Mouse (Mus musculus) lung, embryonic 14.5 days (tissue): ENCODE measurements around the gene Il12rb1. TPM values are rescaled to one million over a fixed set of nuclear protein-coding genes. Genes with fewer than 3 reads are reported as not detected.
A peak's percentile ranks its signal among the peaks of the same experiment; 100 is the strongest.

ENCODE experiments used
- ATAC-seq: fragments of 200-750 bp; cut with Nextera tagmentation; 2 replicates; pipeline ENCODE4 v1.8.0; 2017; ENCODE audit warnings: mild to moderate bottlenecking, moderate TSS enrichment, moderate library complexity; ENCODE audit not compliant: insufficient read depth
- DNase-seq: peaks from one replicate; pipeline ENCODE4 v3.0.0-alpha.2; 2015
- H3K27ac ChIP-seq: fragments of 300-500 bp; sonication (generic); 2 replicates; pipeline ENCODE4 v1.5.1; 2014; ENCODE audit warnings: low read depth, mild to moderate bottlenecking, moderate library complexity
- H3K27me3 ChIP-seq: fragments of 300-500 bp; sonication (generic); 2 replicates; pipeline ENCODE4 v1.6.1; 2014; ENCODE audit warnings: low read length, control low read depth; ENCODE audit not compliant: insufficient read depth
- H3K36me3 ChIP-seq: fragments of 300-500 bp; sonication (generic); 2 replicates; pipeline ENCODE4 v1.6.1; 2014; ENCODE audit warnings: control low read depth; ENCODE audit not compliant: insufficient read depth
- H3K4me1 ChIP-seq: fragments of 300-500 bp; sonication (generic); 2 replicates; pipeline ENCODE4 v1.6.1; 2014; ENCODE audit warnings: antibody characterized with exemption, control low read depth; ENCODE audit not compliant: insufficient read depth
- H3K4me2 ChIP-seq: fragments of 300-500 bp; sonication (generic); 2 replicates; pipeline ENCODE4 v1.6.1; 2014; ENCODE audit warnings: mild to moderate bottlenecking
- H3K4me3 ChIP-seq: fragments of 300-500 bp; sonication (generic); 2 replicates; pipeline ENCODE4 v1.5.1; 2014; ENCODE audit warnings: low read depth, low read length
- H3K9ac ChIP-seq: fragments of 300-500 bp; sonication (generic); 2 replicates; pipeline ENCODE4 v1.6.1; 2014
- H3K9me3 ChIP-seq: fragments of 300-500 bp; sonication (generic); 2 replicates; pipeline ENCODE4 v1.6.1; 2016; ENCODE audit warnings: low read depth, low read length, control low read depth
- CTCF ChIP-seq: IDR thresholded peaks from 2 replicates; pipeline ENCODE4 v1.5.1; 2016; ENCODE audit warnings: antibody characterized with exemption, low read depth
- whole genome bisulfite sequencing: fragments of 180-500 bp; shearing (Covaris S2); extraction: QIAGEN DNeasy Blood & Tissue Kit; methylation state at CpG from one replicate; pipeline ENCODE4 v1.1.7; 2014; 5-methylcytosine and 5-hydroxymethylcytosine counted together
- polyA plus RNA-seq: library from polyadenylated mRNA; unstranded; fragments of >200 nt; fragmentation: Nextera tagmentation; extraction: Ambion mirVana; gene quantifications from 2 replicates; pipeline ENCODE4 v1.2.1, GENCODE M21; 2014

Gene Il12rb1
- polyA plus RNA-seq, 1 experiment from 2014 or later: 0.17 TPM

DNA sequence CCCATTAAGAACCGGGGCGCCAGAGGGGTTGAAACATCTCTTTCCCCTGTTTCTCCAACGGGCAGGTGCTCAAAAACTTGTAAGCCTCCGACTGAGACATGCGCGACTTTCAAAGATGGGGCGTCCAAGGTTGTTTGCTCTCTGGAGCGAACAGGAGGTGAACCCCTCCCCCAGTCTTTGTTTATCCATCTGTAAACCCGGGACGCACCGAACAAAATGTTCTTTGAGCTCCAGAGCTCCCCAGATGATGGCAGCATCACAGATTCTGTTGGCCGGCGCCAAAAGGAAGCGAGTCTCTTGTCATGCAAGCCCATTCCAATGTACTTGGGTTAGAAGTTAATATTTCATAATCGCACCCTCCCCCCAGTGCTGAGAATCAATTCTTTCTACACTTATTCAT, 10.0 kb upstream of the Il12rb1 start:
- Histone ChIP-seq H3K27me3 (peaks cover 25% of the 10 kb centered on the region), H3K4me3 (peak overlapping the region; percentile 52), H3K9me3 (no peaks in the 10 kb centered on the region), H3K4me1 (0 out of 2 replicates have a peak, but pooled peaks cover 4% of the 10 kb centered on the region), H3K36me3 (no peaks in the 10 kb centered on the region), H3K9ac (no peak overlapping the region), H3K4me2 (peak overlapping the region; percentile 91), H3K27ac (no peak overlapping the region)
- 9% methylated on average over 15 of the region's 15 CpGs for WGBS
- no peak for TF ChIP-seq CTCF
- DNase-seq (peak; percentile 27), ATAC-seq (no peak)

DNA sequence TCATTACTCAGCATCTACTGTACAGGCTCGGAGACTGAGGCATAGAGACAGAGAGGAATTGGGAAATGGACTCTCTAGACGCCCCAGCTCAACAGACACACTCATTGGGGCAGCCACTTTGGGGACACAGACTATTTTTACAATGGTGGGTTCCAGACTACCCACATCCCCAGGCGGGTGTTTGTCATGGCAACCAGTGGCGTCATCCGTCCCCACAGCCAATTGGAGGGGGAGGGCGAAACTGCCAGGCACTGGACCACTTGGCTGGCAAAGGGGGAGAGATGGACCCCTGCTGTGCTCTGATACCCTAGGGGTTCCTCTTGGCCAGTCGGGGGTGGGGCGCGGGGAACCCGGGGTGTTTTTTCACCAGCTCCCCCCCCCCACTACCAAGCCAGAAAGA, 7.6 kb upstream of the Il12rb1 start:
- TF ChIP-seq CTCF: no peak
- 59% methylated on average over 10 of the region's 10 CpGs for WGBS
- peaks cover 9% of the 10 kb centered on the region; the same call in 1 of the 2 replicates for H3K4me1 ChIP-seq
- no peak overlapping the region for H3K27ac ChIP-seq
- no peaks in the 10 kb centered on the region for H3K9me3 ChIP-seq
- no peak overlapping the region for H3K4me2 ChIP-seq
- ATAC-seq (no peak), DNase-seq (no peak)
- no peaks in the 10 kb centered on the region for H3K36me3 ChIP-seq
- H3K27me3 ChIP-seq: peaks cover 37% of the 10 kb centered on the region
- H3K4me3 ChIP-seq: no peak overlapping the region
- H3K9ac ChIP-seq: no peak overlapping the region

DNA sequence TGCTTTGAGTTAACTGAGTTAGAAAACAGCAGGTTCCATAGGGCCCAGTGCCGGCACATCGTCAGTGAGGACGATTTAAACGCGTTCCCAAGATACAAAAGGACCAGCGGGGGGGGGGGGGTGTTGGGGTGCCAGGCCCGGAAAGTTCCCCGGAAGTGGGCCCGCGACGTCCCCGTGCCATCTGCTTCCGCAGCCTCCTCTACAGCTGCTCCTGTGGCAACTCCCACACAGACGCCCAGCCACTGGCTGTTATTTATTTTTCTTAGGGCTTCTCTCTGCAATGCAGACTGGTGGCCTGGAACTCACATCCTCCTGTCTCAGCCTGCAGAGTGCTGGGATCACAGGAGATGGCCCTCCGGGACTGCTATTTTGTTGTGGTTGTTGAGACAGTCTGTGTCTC, 7.1 kb upstream of the Il12rb1 start:
- DNase-seq (no peak), ATAC-seq (no peak)
- Histone ChIP-seq H3K36me3 (no peaks in the 10 kb centered on the region), H3K4me1 (peaks cover 9% of the 10 kb centered on the region; the same call in 1 of the 2 replicates), H3K4me2 (no peak overlapping the region), H3K27ac (no peak overlapping the region), H3K4me3 (no peak overlapping the region), H3K9ac (no peak overlapping the region), H3K27me3 (peaks cover 37% of the 10 kb centered on the region), H3K9me3 (no peaks in the 10 kb centered on the region)
- 17% methylated on average over 14 of the region's 15 CpGs for WGBS
- no peak for TF ChIP-seq CTCF

DNA sequence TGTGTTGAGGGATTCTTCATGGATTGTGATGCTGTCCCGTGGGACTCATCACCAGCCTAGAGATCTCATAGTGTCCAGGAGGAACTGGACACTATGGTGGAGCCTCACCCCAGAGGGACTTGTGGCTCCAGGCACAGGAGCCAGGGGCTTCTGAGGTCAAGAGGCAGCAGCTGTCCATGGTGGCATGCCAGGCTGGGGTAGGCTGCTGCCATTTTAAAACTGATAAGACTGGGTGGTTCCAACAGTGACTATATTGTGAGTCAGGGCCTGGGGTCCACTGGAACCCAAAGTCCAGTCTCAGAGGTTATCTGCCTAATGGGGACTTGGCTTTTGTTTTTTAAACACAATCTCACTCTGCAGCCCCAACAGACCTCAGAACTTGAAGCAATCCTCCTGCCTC, 6.4 kb upstream of the Il12rb1 start:
- no peak for ATAC-seq

DNA sequence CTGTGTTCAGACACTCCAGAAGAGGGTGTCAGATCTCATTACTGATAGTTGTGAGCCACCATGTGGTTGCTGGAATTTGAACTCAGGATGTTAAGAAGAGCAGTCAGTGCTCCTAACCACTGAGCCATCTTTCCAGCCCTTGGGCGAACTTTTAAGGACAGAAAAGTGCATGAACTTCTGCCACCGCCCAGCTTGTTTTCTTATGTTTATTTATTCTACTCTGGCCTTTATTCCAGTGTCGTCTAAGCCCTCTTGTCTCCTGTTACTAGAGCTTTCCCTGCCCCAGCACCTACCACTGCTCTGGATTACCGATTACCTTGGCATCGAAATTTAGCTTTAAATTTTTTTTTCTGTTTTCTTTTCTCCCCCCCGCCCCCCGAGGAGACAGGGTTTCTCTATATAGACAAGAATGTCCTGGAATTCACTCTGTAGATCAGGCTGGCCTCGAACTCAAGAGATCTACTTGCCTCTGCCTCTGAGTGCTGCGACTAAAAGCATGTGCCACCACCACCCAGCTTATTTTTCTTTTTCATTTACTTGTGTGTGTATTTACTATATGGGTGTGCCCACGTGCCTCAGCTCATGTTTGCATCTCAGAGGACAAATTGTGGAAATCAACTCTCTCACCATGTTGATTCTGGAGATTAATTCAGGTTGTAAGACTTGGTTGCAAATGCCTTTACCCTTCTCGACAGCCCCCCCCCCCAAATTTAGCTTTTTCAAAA, 5.3 kb upstream of the Il12rb1 start:
- TF ChIP-seq CTCF: no peak
- Histone ChIP-seq H3K27ac (no peak overlapping the region), H3K4me2 (no peak overlapping the region; the same call in 1 of the 2 replicates), H3K9ac (no peak overlapping the region), H3K36me3 (no peaks in the 10 kb centered on the region), H3K4me1 (peaks cover 6% of the 10 kb centered on the region; the same call in 1 of the 2 replicates), H3K4me3 (no peak overlapping the region; the same call in 1 of the 2 replicates), H3K27me3 (peaks cover 33% of the 10 kb centered on the region), H3K9me3 (no peaks in the 10 kb centered on the region)
- ATAC-seq (no peak), DNase-seq (no peak)
- WGBS: 49% methylated on average over 11 of the region's 11 CpGs

More for the DNA sequence above, 6.4 kb upstream of the Il12rb1 start:
- Histone ChIP-seq H3K27ac (no peak overlapping the region), H3K9ac (no peak overlapping the region), H3K36me3 (no peaks in the 10 kb centered on the region), H3K4me1 (peaks cover 9% of the 10 kb centered on the region; the same call in 1 of the 2 replicates), H3K9me3 (no peaks in the 10 kb centered on the region), H3K27me3 (peaks cover 37% of the 10 kb centered on the region), H3K4me3 (no peak overlapping the region), H3K4me2 (no peak overlapping the region)
- DNase-seq: no peak
- no peak for TF ChIP-seq CTCF
- WGBS: 71% methylated on average over 1 of the region's 1 CpGs

DNA sequence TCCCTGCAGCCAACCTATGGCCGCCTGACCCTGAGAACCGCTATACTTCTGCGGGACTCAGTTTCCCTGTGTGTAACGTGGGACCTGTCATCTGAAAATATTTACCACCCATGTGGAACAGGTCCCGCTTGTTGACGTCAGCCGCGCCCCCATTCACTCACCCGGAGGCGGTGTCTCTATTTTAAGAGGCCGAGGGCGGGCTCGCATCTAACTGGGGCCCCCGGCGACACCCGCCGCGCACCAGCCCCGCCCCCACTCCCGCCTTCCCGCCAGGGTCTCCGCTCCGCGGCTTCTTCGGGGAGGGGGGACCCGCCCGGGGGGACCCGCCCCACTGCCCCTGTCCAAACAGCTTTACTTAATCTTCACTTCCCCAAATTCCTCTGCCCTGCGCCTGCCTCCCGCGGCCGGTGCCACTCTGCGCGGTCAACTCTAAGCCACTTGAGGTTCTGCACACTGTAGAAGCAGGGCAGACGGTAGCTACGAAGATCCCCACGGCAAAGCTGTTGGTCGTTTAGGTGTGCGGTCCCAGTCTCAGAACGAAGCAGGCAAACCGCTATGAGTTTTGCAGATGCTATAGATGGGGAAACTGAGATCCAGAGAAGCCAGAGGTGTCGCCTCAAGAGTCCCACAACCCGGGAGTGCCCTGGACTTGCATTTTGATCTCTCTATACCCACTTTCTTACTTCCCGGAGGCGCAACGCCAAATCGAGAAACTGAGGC, 4.3 kb upstream of the Il12rb1 start:
- Histone ChIP-seq H3K9me3 (no peaks in the 10 kb centered on the region), H3K4me2 (peak overlapping the region; percentile 94), H3K4me1 (peaks cover 5% of the 10 kb centered on the region; the same call in 1 of the 2 replicates), H3K9ac (peak overlapping the region; percentile 26), H3K4me3 (peak overlapping the region; percentile 50), H3K27ac (no peak overlapping the region), H3K27me3 (peaks cover 24% of the 10 kb centered on the region), H3K36me3 (no peaks in the 10 kb centered on the region)
- ATAC-seq: no peak
- DNase-seq: peak; percentile 39
- TF ChIP-seq CTCF: no peak
- WGBS: 1% methylated on average over 47 of the region's 47 CpGs

DNA sequence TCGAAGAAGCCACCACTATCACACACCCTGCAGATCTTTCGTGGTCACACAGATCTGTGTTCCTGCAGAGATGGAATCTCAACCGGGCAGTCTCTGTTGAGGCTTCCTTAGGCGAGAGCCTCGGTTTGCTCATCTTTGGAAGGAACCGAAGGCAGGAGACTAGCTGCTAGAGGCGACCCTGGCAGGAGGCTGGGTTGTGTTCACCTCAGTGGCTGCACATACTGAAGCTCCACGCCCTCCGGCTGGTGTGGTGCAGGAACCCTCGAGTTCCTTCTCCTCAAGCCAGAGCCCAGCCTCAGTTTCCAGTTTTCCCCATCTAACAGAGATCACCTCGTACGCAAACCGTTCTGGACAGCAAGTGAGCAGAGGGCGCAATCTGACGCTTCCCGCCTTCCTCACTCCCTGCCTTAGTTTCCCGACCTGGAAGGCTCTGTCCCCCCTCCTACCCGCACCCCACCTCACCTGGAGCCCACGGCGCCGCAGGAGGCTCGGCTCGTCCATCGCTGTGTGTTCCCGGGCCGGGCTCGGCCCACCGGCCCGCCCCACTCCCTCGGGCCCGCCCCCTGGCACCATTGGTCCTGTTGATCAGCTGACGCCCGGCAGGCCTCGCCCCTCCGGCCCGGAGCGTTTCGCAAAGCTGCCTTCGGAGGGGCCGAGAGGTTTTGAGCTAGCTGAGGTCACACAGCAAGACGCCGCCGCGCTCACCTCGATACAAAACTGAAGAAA, 3.6 kb upstream of the Il12rb1 start, which contains the start of gene Mast3:
TSS of gene Mast3 (minus strand) at position 574 of the 726 bp plus-strand sequence.
- TF ChIP-seq CTCF: no peak
- Histone ChIP-seq H3K27ac (no peak within 1 kb of the TSS), H3K4me3 (peak within 1 kb of the TSS; percentile 50), H3K9ac (peak within 1 kb of the TSS; percentile 26), H3K27me3 (peaks cover 16% of the 10 kb centered on the region), H3K4me1 (peaks cover 5% of the 10 kb centered on the region; the same call in 1 of the 2 replicates), H3K36me3 (no peaks in the 10 kb centered on the region), H3K9me3 (no peaks in the 10 kb centered on the region), H3K4me2 (peak within 1 kb of the TSS; percentile 94)
- ATAC-seq (peak; percentile 94), DNase-seq (peak; percentile 93)
- under 1% methylated on average over 45 of the region's 45 CpGs for WGBS
